Mouse (Mus musculus) heart, adult 18-20 months (tissue): ENCODE data around the gene Pglyrp1. TPM values are rescaled to one million over a fixed set of nuclear protein-coding genes. Genes with fewer than 3 reads are reported as not detected.
"Not testable (repeated sequence)": the region's sequence is repeated elsewhere in the genome, so short reads cannot be mapped to it uniquely, and the experiment has no call there.

Experiments used
- DNase-seq, 2 experiments: peaks; one replicate each; pipeline ENCODE4 v3.0.0; 2021 to 2022; ENCODE audit warnings: mixed read lengths in 1 of 2
- long read RNA-seq, 2 experiments: library from polyadenylated mRNA; stranded (forward); transcript quantifications; one replicate each; pipeline ENCODE4 v2.0.0; 2021
- total RNA-seq, 2 experiments: library from RNA; stranded (reverse); gene quantifications; 2 replicates each; pipeline ENCODE4 v1.2.3; 2021

Pglyrp1 gene
- 1 to 10 TPM; 1.6 to 5.5 TPM for total RNA-seq
- long read RNA-seq, experiment 1, partial matches to known transcripts = 0 of 1 reads
- long read RNA-seq, experiment 1, other reads (novel, unspliced or antisense) = 1 of 1 reads
- long read RNA-seq, experiment 2, transcript Pglyrp1-201 (3 exons, 694 nt) = major isoform, 5 of 6 reads
- long read RNA-seq, experiment 2, partial matches to known transcripts = 1 of 6 reads
- long read RNA-seq, experiment 2, other reads (novel, unspliced or antisense) = 0 of 6 reads

DNA sequence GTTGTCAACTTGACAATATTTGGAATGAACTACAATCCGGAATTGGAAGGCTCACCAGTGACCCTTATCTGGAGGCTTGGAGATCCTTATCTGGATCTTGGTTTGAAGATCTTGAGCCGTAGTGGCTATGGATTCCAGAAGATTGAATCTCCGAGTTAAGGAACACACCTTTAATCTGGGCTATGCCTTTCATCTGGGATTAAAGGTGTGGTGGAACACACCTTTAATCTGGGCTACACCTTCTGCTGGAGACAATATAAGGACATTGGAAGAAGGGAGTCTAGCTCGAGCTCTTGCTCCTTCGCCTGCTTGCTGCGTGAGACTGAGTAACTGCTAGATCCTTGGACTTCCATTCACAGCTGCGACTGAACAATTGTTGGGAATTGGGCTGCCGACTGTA, at the start of gene Pglyrp1:
Gene Pglyrp1 (plus strand): TSS at position 301 of the 400 bp plus-strand sequence.
- DNase-seq = not testable (repeated sequence)

DNA sequence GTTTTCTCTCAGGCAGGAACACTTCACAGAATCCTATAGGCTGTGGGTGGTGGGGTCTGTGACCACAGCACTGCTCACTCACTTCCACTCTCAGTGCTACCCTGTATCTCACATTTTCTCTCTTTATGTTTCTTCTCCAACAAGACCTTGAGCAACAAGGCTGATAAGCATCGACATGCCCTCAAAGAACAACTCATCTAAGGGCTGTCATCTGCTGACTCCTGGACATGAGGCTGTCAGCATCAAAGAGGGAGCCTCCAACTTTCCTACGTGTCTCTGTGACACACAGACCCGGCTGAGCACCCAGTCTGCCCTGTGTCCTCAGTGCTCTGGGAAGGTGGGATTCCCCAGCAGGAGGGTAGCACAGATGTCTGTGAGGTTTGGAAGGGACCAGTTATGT, 49.6 kb upstream of the Pglyrp1 start, which contains the start of gene Psg17:
Gene Psg17 (minus strand): TSS at position 101 of the 400 bp plus-strand sequence.
- no peak for DNase-seq

DNA sequence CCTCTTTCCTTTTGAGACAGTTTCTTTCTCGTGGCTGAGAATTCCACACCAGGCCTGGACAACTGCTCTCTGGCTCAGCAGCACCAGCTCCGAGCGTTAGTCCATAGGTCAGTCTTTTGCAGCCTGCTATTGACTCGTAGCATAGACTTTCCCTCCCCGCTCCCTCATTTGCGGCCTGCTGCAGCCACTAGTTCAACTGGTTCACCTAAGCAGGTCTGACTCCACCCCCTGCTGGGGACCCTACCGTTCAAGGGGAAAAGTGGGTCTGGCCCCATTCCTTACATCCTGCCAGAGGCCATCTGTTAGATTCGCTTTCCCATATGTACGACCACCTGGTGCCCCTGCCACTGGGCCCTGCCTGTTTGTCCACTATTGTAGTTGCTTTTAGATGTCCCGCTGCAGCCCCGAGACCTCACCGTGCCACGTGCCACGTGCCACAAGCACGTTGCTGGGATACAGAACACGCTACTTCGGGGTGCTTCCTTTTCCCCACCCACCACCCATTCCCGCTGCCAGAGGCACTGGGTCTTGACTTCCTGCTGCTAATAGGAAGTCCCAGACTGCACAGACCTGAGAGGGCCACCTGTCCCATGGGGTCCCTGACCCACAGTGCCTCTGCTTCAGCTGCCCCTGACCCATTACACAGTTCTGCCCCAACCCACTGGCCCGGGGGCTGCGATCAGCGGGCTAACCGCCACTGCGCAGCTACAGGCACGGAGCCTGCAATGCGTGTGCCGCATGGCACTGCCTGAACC, 43.2 kb upstream of the Pglyrp1 start:
- DNase-seq = no peak

DNA sequence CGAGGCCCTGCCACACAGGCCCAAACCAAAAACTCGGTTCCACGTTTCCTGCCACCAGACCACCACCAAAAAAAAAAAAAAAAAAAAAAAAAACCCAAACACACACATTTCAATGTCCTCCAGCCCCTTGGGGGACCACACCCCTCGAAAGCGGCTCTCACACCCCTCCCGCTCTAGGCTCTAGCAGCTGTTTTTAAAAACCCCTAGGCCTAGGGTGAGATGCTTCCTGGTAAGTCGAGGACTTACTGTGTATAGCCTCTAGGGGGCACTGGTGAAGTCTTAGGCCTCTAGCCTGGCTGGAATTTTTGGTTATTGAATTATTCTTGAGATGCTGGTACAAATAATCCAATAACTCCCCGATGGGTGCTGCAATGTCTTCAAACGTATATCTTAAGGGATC, 42.5 kb upstream of the Pglyrp1 start:
- DNase-seq = peak; percentile 17 to 27

DNA sequence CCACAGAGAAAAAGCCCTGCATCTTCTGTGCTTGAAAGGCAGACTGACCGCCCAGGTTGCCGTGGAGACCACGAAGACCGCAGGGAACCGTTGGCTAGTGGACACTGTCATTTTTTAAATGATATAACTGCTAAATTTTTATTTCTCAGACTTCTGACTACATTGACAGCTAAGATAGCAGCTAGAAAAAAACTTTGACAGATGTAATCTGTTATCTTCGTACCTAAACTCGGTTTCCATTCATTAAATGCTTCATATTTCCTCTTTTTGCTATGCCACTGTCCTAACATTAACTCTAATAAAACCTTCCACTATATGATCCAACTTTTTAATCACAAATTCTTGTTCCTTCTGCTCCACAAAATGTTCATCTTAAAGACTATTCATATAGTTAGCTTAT, 41.6 kb upstream of the Pglyrp1 start:
- no peak for DNase-seq

DNA sequence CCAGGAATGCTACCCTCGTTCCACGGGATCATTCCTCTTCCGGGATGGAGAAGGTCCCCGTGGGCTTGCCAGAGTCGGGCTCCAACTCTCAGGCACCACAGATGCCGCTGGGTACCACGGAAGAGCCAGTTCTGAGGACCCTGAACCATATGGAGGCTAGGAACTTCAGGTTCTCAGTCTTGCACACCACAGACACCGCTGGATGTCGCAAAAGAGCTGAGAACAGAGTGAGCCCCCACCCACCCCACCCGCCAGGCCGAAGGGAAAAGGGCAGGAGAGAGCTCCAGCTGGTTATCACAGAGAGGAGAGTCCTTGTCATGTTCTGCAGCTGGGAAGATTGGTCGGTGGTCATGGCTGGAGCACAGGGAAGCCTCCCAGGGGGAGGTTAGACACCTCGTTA, 38.8 kb upstream of the Pglyrp1 start:
- peak; percentile 16 to 50 for DNase-seq

DNA sequence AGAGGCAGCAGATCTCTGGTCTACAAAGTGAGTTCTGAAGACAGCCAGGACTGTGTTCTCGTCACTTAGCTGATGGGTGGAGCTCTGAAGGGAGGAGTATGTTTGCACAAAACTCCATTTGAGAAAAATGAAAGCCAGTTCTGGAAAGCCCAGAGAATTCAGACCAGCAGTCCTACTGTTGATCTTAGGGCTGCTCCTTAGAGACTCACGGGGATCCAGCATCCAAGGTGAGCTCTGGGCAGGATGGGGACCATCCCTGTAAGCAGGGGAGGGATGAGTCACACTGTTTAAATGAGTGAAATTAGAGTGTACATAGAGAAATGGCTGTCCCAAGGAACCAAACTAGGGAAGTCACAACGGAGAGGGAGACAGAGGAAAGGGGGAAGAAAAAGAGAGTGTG, 31.3 kb upstream of the Pglyrp1 start, which contains the start of gene Mill2:
Gene Mill2 (plus strand): TSS at position 102 of the 400 bp plus-strand sequence.
- peak; percentile 67 to 72 for DNase-seq

DNA sequence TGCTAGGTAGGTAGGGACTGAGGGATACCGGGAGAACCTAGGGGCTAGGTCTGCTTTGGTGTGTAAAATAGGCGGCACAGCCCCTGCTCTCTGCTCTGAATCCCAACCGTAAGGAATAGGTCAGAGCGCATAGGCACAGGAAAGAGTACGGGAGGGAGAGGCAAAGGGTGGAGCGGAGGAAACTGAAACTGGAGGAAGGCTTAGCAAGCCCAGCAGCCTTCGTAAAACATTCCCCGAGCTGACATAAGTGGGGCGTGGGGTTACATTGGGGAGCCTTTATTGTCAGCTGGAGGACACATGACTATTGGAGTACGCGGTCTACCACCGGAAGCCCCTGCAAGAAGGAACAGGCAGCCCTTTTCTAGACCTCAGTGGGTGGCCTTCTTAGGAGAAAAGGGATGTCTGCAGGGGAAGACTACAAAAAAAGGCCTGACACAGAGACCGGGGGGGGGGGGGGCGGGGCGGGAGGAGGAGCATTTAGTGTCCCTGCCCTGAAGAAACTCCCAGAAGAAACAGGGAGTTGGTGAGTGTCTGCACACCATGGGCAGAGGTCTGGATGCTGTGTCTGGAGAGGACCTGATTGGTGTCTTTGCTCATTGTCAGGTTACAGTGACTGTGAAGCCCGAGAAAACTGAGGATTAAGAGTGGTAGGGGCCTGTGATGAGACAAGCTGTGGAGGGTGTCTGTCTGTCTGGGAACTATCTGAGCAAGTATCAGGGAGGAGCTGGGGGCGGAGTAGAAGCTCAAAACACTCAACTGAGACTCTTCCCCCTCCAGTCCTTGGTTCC, 30.6 kb upstream of the Pglyrp1 start:
- DNase-seq = peak; percentile 77 to 88

DNA sequence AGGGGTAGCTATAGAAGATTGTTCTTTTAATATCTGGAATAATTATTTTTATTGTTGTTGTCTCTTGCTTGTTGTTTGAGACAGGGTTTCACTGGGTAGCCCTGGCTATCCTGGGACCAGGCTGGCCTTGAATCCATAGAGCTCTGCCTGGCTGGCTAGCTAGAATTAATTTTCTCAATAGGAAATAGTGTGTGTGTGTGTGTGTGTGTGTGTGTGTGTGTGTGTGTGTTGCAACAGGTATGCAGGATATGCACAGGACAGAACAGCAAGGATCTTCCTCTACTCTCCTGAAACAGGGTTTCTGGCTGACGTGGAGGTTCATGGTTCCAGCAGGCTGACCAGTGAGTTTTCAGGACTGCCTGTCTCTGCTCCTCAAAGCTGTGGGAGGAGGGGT, 30.0 kb upstream of the Pglyrp1 start:
- peak in 1 of 2 experiments; percentile 13 for DNase-seq

DNA sequence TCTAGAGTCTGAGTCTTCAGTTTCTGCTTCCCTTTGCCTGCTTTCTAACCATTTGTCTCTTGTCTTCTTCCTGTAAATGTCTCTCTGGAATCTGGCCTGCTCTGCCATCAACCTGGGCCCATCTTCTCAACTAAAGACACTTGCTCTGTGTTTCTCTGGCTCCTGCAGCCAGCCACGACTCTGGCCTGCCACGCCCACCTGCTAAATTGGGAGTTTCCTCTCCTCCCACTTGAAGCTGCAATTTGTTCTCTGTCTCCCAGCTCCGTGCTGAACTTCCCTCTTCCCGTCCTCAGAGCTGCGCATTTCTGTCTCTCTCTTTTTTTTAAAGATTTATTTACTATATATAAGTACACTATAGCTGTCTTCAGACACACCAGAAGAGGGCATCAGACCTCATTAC, 26.3 kb upstream of the Pglyrp1 start:
- DNase-seq = peak; percentile 29 to 33

DNA sequence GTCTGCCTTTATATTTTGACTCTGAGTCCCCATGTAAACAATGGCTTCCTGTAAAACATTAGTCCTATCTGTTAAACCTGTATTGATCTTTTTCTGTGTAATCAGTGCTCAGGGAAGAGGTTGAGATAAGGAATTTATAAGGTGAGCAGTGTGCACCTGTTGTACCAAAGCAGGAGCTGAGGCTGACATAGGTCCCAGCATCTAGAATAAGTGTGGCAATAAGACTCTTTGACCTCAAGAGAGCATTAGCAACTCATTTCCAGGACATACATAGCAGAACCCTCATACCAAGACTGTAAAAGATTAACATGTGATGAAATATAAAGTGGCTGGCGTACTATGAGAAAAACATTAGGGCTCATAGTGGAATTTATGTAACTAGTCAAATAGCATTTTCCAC, 22.7 kb upstream of the Pglyrp1 start:
- DNase-seq = no peak

DNA sequence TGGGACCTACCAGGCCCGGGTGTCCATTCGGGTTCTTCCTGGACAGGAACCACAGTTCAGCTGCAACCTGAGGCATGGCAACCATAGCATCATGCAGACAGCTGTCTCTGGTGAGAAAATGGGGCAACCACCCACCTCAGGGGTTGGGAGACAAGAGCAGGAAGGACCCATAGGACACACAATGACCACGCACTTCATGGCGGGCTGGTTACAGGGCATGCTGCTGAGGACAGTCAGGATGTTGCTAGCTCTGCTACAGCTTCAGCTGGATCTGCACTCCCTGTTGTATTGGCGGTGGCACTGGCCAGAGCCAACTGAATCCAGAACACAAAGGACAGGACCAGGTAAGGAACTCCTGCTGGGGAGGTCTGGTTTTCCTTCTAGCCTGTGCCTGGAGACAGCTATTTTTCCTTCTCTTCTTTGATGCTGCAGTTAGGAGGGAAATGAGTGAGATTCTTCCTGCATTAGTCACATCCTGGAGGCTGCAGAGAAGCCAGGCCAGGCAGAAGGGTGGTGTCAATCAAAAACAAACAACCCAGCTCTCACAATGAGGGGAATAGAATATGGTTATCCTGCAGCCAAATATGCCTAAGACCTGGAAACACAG, 12.7 kb upstream of the Pglyrp1 start:
- DNase-seq = peak; percentile 50 to 80

DNA sequence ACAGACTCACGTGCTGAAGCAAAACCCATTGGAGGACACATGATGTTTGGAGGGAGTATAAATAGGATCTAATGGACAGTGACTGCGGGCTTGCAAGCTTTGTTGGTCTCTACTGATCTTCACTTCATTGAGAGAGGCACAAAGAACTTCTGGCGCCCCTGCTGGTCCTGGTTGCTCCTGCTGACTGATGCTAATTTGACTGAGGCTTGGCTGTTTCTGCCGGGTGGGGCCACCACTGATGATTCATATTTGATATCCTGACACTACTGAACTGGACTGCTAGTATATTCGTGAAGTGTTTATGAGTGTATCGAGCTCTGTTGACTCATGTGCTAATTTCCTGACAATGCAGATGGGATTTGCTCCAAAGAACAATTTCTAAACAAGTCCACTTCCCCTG, 8.3 kb upstream of the Pglyrp1 start:
- DNase-seq = no peak

DNA sequence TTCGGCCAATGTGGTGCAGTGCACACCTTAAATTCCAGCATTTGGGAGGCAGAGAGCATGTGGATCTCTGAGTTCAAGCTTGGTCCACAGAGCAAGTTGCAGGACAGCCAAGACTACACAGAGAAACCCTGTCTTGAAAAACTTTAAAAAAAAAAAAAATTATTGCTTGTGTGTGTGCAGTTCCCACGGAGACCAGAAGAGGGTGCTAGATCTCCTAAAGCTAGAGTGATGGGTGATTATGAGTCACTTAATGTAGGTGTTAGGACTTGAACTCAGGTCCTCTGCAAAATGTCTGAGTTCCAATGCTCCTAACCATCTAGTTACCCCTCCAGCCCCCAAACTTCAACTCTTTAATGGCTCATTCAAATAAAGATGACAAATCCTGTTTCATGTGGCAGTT, 2.6 kb upstream of the Pglyrp1 start:
- DNase-seq = no peak

DNA sequence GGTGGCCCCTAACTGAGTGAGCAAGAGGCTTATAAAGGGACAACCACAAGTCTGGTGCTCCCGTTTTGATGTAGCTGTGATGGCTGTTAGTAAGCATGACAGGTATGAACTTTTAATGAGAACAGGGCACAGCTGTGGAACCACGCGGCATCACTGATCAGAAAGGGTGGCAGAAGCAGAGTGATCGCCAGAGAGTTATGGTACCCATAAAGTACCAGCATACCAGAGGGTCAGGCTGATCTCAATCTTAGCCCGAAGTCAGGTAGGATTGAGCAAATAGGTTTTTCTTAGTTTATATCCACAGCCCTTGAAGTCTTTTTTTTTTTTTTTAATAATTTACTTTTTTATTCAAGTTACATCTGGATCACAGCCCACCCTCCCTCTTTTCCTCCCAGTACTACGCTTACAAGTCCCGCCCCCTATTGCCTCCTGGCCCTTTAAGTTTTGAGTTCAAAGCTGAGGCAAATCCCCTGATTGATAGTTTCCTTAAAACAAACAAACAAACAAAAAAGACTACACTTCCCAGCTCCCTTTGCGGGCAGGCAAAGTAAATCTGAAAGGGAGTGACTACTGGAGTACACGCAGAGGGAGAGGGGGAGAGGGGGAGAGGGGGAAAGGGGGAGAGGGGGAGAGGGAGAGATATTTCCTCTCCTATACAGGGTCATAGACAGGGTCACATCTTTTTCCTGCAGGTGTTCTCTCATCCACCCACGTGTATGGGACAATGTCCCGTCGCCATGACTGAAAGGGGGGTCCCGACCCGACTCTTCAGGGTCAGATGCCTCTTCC, 1.1 kb downstream of the Pglyrp1 start:
- no peak for DNase-seq

DNA sequence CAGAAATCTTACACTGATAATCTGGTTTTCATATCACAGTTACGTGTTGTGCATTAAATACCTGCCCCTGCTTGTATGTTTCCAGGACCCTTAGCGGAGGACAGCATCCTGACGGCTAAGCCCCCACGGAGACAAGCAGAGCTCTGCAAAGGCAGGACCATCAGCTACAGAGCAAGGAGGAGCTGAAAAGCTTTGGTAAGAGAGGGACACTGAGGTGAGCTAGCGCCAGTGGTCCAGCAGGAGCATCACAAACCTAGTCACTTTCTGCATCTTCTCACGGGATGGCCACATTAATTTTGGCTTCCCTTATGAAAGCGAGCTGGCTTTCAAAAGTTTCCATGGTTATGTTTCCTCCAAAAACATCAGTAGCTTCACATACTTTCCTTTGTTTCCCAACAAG, 1.7 kb downstream of the Pglyrp1 start:
- DNase-seq = no peak

DNA sequence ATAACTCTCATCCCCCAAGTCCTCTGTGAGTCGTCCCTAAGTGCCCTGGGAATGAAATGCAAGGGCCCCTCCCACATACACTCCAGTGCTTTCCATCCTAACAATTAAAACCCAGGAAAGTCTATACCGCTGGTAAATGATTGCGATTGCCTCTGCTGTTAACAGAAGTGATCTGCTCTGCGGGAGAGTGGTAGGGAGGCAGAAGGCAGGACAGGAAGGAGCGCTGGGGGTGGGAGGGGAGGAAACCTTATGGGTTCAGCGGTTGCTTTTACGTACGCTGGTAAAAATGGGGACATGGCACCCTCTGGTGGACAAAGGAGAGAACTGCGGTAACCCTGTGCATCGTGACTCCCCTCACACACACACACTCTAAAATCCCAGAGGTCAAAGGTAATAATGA, 2.1 kb downstream of the Pglyrp1 start:
- DNase-seq = peak; percentile 77 to 87

DNA sequence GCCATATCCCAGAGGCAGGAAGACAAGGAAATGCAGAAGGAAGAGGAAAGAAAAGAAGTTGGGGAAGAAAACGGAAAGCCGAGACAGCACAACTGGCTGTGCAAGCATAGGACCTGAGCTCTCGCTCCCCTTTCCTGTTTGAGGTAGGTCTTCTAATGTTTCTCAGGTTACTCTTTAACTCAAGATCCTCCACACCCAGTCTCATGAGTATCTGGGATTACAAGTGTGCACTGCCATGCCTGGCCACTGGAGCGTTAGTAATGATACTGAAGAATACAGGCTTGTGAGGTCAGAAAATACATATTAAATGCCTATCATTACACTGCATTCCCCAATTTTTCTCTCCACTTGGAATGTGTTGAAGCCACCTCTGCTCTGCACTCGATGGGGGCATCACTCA, 4.2 kb downstream of the Pglyrp1 start:
- no peak for DNase-seq

DNA sequence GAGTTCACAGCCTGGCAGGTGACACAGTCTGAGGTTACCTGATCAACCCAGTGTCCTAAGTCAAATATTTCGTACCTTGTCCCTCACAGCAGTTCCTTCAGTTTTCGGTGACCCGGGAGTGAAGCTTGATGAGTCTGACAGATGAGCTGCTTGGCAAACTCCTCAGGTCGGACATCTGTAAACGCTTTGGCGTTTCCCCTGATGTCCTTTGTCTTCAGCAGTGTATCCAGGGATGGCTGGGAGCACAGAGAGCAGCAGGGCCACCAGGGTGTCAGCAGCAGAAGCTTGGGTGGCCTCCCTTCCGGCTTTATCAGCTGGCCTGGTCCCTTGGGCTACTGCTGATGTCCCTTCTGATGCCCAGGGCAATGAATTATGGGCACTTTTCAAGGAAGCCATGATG, 7.6 kb downstream of the Pglyrp1 start:
- no peak for DNase-seq

DNA sequence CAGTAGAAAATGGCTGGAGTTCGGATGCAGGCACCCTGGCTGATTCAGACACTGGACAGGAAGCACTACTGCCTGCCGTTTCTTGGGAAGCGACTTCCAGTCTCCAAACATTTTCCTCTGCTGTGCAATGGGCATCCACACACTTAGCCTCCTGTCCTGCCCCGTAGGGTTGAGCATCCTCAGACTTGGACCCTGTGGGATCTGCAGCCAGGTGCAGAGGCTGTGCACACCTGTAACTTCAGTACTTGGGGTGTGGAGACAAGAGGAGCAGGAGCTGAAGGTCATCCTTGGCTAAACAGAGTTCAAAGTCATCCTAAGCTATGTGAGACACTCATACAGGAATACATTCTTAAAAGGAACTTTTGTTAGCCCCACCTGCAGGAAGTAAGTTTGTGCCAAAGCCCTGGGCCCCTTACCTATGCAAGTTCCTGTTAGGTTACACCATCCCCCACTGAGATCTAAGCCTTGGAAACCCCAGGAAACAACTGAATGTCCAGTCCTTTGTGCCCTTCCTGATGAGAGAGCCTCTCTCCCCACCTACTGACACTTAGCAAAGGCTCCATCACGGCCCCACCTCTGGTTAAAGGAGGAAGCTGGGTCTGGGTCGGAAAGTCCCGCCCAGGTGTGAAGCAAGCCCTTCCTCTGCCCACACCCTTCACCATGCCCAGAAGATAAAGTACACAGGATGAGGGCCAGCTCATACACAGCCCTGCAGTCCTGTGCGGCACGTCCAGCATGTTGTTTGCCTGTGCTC, 13.0 kb downstream of the Pglyrp1 start:
- DNase-seq = peak in 1 of 2 experiments; percentile 46
